28 mouse cellular contexts compared by ENCODE assay signal in the genomic region with DNA sequence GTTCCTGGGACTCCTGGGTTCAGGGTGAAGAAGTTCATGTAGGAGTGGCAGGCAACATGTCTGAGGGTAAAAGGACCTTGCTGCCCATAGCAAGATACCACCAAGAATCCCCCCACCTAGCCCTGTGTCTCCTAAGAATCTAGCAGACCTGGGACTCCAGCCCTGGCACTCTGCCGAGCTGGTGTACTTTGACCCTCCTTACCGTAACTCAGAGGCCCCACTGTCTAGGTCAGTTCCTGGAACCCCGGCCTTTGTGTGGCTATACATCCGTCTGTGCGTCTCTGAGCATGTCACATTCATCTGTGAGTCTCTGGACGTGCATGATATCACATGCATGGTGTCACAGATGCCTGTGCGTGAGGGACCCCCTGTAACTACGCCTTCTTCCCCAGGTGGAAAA. TPM values are rescaled to one million over a fixed set of nuclear protein-coding genes. Genes with fewer than 3 reads are reported as not detected.
DNase-seq lines count a peak whose midpoint lies in the region; ATAC-seq and TF ChIP-seq lines count a peak whose summit lies in the region.
"Had no signal": no experiment of that assay in that cellular context is flagged by ENCODE, and none has a peak within 500 bp of the region (broad histone marks: within the 10 kb centered on the region; RNA-seq: fewer than 3 reads in every experiment).

No protein-coding gene starts in this region.

- no peaks in the 10 kb centered on the region for H3K9me3 ChIP-seq in midbrain, embryonic 11.5 days (ENCODE audit: control insufficient read depth, low read length)
- H3K9me3 ChIP-seq in midbrain, embryonic 15.5 days = no peaks in the 10 kb centered on the region
- H3K9me3 ChIP-seq in stomach, postnatal 0 days (ENCODE audit: control insufficient read depth, low read length) = no peaks in the 10 kb centered on the region
- no peaks in the 10 kb centered on the region for H3K9me3 ChIP-seq in heart, embryonic 11.5 days (replicated peaks; ENCODE audit: control insufficient read depth, low read length)
- H3K9me3 ChIP-seq: heart, embryonic 13.5 days; hindbrain, embryonic 10.5 days; hindbrain, embryonic 15.5 days; limb, embryonic 12.5 days; liver, embryonic 15.5 days; midbrain, embryonic 12.5 days; neural tube, embryonic 13.5 days had no signal

- no peaks in the 10 kb centered on the region for H3K36me3 ChIP-seq in midbrain, embryonic 11.5 days (ENCODE audit: control insufficient read depth, insufficient read depth, low read length)
- H3K36me3 ChIP-seq in midbrain, embryonic 15.5 days (replicated peaks) = no peaks in the 10 kb centered on the region
- no peaks in the 10 kb centered on the region for H3K36me3 ChIP-seq in stomach, postnatal 0 days (ENCODE audit: control insufficient read depth, insufficient read depth, low read length)
- no peaks in the 10 kb centered on the region for H3K36me3 ChIP-seq in heart, embryonic 11.5 days (ENCODE audit: control insufficient read depth, insufficient read depth, low read length)
- H3K36me3 ChIP-seq: heart, embryonic 13.5 days; hindbrain, embryonic 10.5 days; hindbrain, embryonic 15.5 days; limb, embryonic 12.5 days; liver, embryonic 15.5 days; midbrain, embryonic 12.5 days; neural tube, embryonic 13.5 days had no signal

- DNase-seq in midbrain, embryonic 11.5 days (ENCODE audit: low spot score, missing footprints) = peak; percentile 19
- peak; percentile 49 to 68 for DNase-seq in kidney, adult 8-10 months
- peak; percentile 67 to 80 for DNase-seq in kidney, postnatal 25 days
- DNase-seq in stomach, postnatal 0 days (ENCODE audit: low spot score) = peak; percentile 63
- DNase-seq in ovary, postnatal 36 days (ENCODE audit: low spot score) = no peak
- DNase-seq in cerebellum, adult 11-12 months = no peak
- DNase-seq: cerebellum, adult 8-10 months; cerebellum, postnatal 25 days; gastrocnemius, postnatal 25 days; heart, adult 2 months; heart, postnatal 10 days; lung, embryonic 14.5 days; retina, postnatal 1 day; right cerebral cortex, postnatal 14 days had no signal

- H3K9ac ChIP-seq in midbrain, embryonic 11.5 days (ENCODE audit: low read length) = no peak overlapping the region
- no peak overlapping the region for H3K9ac ChIP-seq in midbrain, embryonic 15.5 days
- H3K9ac ChIP-seq in stomach, postnatal 0 days (ENCODE audit: low read length) = no peak overlapping the region
- H3K9ac ChIP-seq in heart, embryonic 11.5 days (ENCODE audit: low read depth, low read length) = no peak overlapping the region
- H3K9ac ChIP-seq: hindbrain, embryonic 15.5 days; limb, embryonic 12.5 days; liver, embryonic 15.5 days; lung, embryonic 14.5 days; midbrain, embryonic 12.5 days; neural tube, embryonic 13.5 days had no signal

- ATAC-seq in midbrain, embryonic 11.5 days (ENCODE audit: low FRiP score) = no peak
- ATAC-seq in midbrain, embryonic 15.5 days (replicated peaks) = no peak
- peak; percentile 49 for ATAC-seq in stomach, postnatal 0 days (ENCODE audit: low FRiP score, low TSS enrichment)
- ATAC-seq in heart, embryonic 11.5 days (replicated peaks; ENCODE audit: insufficient number of reproducible peaks, low FRiP score, low TSS enrichment) = no peak
- ATAC-seq: CD4-positive, CD25-positive, alpha-beta regulatory T cell, adult 4 months; forebrain, embryonic 14.5 days; inflammation-experienced regulatory T-cells, adult 6 months had no signal

- no peak overlapping the region for H3K27ac ChIP-seq in midbrain, embryonic 11.5 days (ENCODE audit: low read depth, low read length)
- H3K27ac ChIP-seq in midbrain, embryonic 15.5 days = no peak overlapping the region
- H3K27ac ChIP-seq in stomach, postnatal 0 days (replicated peaks) = no peak overlapping the region
- H3K27ac ChIP-seq in heart, embryonic 11.5 days (ENCODE audit: low read depth, low read length) = no peak overlapping the region
- H3K27ac ChIP-seq: heart, adult 2 months; heart, embryonic 13.5 days; hindbrain, embryonic 10.5 days; hindbrain, embryonic 15.5 days; layer of hippocampus, adult 2 months; left cerebral cortex, adult 2 months; limb, embryonic 12.5 days; liver, embryonic 15.5 days; midbrain, embryonic 12.5 days; neural tube, embryonic 13.5 days had no signal

- no peaks in the 10 kb centered on the region for H3K27me3 ChIP-seq in midbrain, embryonic 11.5 days (ENCODE audit: control insufficient read depth, insufficient read depth, low read length)
- H3K27me3 ChIP-seq in midbrain, embryonic 15.5 days (replicated peaks) = no peaks in the 10 kb centered on the region
- H3K27me3 ChIP-seq in stomach, postnatal 0 days (ENCODE audit: control insufficient read depth, insufficient read depth, low read length) = no peaks in the 10 kb centered on the region
- peaks cover 3% of the 10 kb centered on the region; the same call in 1 of the 2 replicates for H3K27me3 ChIP-seq in heart, embryonic 11.5 days (ENCODE audit: control insufficient read depth, insufficient read depth, low read length)
- H3K27me3 ChIP-seq: hindbrain, embryonic 15.5 days; limb, embryonic 12.5 days; liver, embryonic 15.5 days; neural tube, embryonic 13.5 days had no signal

- H3K4me1 ChIP-seq in midbrain, embryonic 11.5 days (ENCODE audit: control insufficient read depth, insufficient read depth, low read length) = no peaks in the 10 kb centered on the region
- peaks cover under 1% of the 10 kb centered on the region; the same call in 1 of the 2 replicates for H3K4me1 ChIP-seq in midbrain, embryonic 15.5 days
- no peaks in the 10 kb centered on the region for H3K4me1 ChIP-seq in stomach, postnatal 0 days (replicated peaks; ENCODE audit: control insufficient read depth, insufficient read depth)
- H3K4me1 ChIP-seq in heart, embryonic 11.5 days (ENCODE audit: control insufficient read depth, insufficient read depth, low read length) = 0 out of 2 replicates have a peak, but pooled peaks cover 3% of the 10 kb centered on the region

- TF ChIP-seq EP300 in stomach, postnatal 0 days (optimal IDR thresholded peaks at IDR 0.05) = no peak

- TF ChIP-seq CTCF in stomach, postnatal 0 days (IDR thresholded peaks at IDR 0.05; ENCODE audit: low read depth) = no peak

- WGBS in midbrain, embryonic 11.5 days = 81% methylated on average over 8 of the region's 8 CpGs
- WGBS in midbrain, embryonic 15.5 days = 87% methylated on average over 8 of the region's 8 CpGs
- WGBS in stomach, postnatal 0 days = 58% methylated on average over 8 of the region's 8 CpGs
- 74% methylated on average over 8 of the region's 8 CpGs for WGBS in heart, embryonic 11.5 days (ENCODE audit: insufficient replicate concordance)

- H3K4me3 ChIP-seq in midbrain, embryonic 11.5 days (ENCODE audit: low read depth, low read length) = no peak overlapping the region
- no peak overlapping the region for H3K4me3 ChIP-seq in midbrain, embryonic 15.5 days
- no peak overlapping the region for H3K4me3 ChIP-seq in stomach, postnatal 0 days (ENCODE audit: low read depth, low read length)
- no peak overlapping the region for H3K4me3 ChIP-seq in heart, embryonic 11.5 days (ENCODE audit: low read depth, low read length)
- H3K4me3 ChIP-seq: heart, adult 2 months; heart, embryonic 13.5 days; hindbrain, embryonic 10.5 days; hindbrain, embryonic 15.5 days; layer of hippocampus, adult 2 months; left cerebral cortex, adult 2 months; limb, embryonic 12.5 days; liver, embryonic 15.5 days; midbrain, embryonic 12.5 days; neural tube, embryonic 13.5 days had no signal

- no peak overlapping the region for H3K4me2 ChIP-seq in midbrain, embryonic 11.5 days
- H3K4me2 ChIP-seq in midbrain, embryonic 15.5 days = no peak overlapping the region
- no peak overlapping the region for H3K4me2 ChIP-seq in stomach, postnatal 0 days (replicated peaks; ENCODE audit: low read depth)
- no peak overlapping the region for H3K4me2 ChIP-seq in heart, embryonic 11.5 days
- H3K4me2 ChIP-seq: heart, embryonic 13.5 days; hindbrain, embryonic 15.5 days; limb, embryonic 12.5 days; liver, embryonic 15.5 days; lung, embryonic 14.5 days; midbrain, embryonic 12.5 days; neural tube, embryonic 13.5 days had no signal

RNA-seq across cellular contexts. Expression of gene Slc41a3, which starts 34.1 kb away (rescaled TPM):
- polyA plus RNA-seq in midbrain, embryonic 11.5 days (2014; fragmentation: Nextera tagmentation; extraction: Ambion mirVana) = 2.7 and 3.0 TPM in 2 replicates
- polyA plus RNA-seq in midbrain, embryonic 15.5 days (2015; fragmentation: Nextera tagmentation; extraction: Ambion mirVana) = 5.8 and 6.3 TPM in 2 replicates
- polyA plus RNA-seq in stomach, postnatal 0 days (2015; fragmentation: Nextera tagmentation; extraction: Ambion mirVana) = 4.1 and 4.3 TPM in 2 replicates
- polyA plus RNA-seq in heart, embryonic 11.5 days (2014; fragmentation: Nextera tagmentation; extraction: Ambion mirVana) = 11.1 and 12.6 TPM in 2 replicates

Comparison
In these comparisons a context has a peak if more than half of its experiments do, and no peak if none do; other contexts are left out.
1. DNase-seq: peak in midbrain, embryonic 11.5 days (single experiment), kidney, adult 8-10 months (2 of 2), kidney, postnatal 25 days (2 of 2) and stomach, postnatal 0 days (single experiment); none in ovary, postnatal 36 days (single experiment) and cerebellum, adult 11-12 months (single experiment).